Mouse (Mus musculus): ENCODE measurements around the gene Hps3.
"Not testable (repeated sequence)": the region's sequence is repeated elsewhere in the genome, so short reads cannot be mapped to it uniquely, and the experiment has no call there.

The Hps3 gene

DNA sequence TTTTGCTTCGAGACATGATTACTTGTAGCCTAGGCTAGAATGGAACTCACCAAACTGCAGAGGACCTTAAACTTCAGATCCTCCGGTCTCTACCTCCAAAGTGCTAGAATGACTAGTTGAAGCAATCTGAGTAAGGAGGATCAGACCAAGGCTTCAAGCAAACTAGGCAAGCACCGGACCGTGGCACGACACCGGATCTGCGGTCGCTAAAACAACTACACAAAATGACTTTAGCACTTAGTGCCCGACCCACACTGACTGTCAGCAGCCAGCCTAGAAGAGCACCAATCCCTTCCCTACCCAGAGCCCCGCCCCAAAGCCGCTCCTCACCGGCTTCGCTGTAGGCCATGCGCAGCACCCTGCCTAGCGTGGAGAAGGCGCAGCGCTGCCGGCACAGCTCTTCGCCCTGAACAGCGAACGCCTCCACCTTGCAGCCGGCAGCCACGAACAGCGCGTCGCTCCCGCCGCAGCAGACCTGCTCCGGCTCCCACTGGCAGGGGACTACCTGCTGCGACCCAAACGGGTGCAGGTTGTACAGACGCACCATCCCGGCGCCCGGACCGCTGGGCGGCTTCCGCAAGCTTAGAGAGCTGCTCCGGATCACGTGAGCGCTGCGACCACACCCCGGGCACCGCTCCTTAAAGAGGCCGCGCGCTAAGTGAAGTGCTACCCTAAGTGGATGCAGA is at the start of gene Hps3:
Gene Hps3 (minus strand): TSS at position 597 of the 686 bp plus-strand sequence.
- DNase-seq = peak; percentile 80

DNA sequence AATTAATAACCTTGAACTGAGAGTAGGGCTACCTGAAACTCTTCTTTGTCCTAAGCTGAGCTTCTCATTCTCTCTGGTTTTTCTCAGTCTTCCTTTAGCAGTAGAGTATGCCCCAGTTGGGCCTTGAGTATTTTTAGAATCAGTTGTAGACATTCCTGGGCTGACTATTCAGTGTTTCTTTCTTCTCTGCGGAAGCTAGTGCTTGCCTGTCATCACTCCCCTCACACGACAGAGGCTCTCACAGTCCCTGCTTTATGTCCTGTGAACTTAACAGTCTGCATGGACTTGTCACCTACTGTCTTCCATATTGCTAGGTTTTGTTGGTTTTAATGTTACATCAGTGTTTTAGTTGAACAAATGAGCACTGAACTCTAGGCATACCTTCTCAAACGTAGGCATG is 47.0 kb upstream of the Hps3 start:
- no peak for DNase-seq

DNA sequence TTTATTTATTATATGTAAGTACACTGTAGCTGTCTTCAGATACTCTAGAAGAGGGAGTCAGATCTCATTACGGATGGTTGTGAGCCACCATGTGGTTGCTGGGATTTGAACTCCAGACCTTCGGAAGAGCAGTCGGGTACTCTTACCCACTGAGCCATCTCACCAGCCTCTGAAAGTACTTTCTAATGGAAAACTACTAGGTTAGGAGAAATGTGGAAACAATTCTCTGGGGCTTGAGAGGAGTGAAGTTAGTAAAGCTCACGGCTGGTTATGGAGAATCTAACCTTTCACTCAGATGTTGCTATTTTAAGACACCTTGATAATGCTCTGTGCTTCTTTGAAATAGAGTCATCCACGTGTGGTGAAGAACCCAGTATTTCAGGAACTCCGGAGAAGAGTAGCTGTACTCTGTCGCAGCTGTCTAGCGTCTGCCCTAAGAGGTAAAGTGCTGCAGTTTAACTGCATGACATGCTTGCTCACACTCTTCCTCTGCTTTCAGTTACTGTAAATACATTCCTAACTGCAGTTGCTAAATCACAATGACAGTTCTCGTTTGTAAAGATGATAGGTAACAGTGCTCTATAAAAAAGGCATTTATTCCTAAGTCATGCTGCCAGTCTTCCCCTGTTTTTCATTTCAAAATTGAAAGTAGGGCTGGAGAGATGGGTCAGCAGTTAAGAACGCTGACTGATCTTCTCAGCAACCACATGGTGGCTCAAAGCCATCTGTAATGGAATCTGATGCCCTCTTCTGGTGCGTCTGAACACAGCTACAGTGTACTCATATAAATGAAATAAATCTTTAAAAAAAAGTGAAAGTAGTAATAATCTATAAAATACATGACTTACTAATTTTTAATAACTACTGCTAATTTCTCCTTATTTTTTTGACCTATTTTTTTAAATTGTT is 41.3 kb upstream of the Hps3 start:
- no peak for DNase-seq

DNA sequence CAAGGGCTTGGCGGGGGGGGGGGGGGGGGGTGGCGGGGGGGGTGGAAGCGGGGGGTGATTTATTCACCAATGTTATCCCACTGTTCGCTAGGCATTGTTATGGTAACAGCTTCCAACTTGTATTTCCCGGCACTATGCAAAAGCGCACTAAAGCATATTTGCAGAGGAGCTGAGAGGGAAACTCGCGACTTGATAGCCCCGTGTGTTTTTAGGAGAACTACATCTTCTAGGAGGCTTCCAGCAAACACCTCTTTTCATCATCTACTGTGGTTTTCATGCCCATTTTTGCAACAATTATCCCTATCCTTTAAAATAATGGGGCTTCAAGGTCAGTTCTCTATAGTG is 23.1 kb upstream of the Hps3 start:
- DNase-seq = no peak

DNA sequence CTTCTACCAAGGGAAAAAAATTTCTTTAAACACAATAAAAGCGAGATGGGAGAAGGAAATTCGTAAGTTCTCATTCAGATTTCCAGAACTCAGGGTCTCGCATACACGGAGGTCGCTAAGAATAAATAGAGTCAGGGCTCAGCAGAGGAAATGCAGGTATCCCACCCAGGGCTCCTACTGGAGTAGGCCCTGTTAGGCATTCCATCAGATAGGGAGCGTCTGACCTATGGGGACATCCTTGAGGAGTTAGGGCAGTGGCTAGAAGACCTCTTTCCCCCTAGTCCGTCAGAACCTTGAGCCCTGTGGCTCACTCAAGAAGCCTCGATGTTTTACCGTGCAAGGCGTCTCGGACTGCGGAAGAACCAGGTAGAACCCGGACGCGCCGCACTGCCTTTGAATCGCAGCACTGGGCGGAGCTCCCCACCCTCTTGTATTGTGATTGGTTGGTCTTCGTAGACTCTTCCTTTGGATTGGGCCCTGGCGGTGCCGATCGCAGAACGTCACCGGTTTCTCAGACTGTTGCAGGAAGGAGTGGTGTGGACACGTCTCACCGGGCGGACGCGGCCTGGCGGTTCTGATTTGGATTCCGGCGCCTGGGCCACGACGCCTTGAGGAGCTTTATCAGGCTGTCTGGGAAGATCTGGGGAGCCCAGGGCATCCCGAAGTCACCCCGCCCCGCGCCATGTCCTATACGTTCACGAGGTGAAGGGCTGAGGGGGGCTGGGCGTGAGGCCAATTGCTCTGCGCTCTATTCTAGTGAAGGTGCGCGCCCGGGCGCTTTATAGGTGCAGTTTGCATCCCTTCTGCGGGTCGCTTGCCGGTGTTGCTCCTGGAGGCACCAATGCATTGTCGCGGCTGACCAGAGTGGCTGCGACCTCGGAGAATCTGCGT is 22.4 kb upstream of the Hps3 start, which contains the start of gene Hltf:
Gene Hltf (plus strand): TSS at position 506 of the 891 bp plus-strand sequence.
- peak; percentile 94 for DNase-seq

DNA sequence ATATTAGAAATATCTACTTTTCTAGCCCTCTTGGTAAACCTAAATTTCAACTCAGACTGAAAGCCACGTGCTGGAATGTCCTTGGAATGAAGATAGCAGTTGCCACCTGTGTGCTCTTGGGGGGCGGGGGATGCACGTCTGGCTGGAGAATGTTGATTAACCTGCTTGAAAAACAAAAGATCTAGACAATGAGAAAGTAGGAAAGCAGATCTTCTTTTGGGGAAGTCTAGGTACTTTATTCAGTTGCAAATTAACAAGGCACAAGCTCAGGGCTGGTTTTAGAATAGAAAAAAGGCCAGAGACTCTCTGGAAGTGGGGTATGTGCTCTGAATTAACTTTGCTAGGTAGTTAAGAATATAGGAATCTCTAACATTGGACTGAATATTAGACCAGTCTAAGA is 9.6 kb upstream of the Hps3 start:
- DNase-seq = not testable (repeated sequence)

DNA sequence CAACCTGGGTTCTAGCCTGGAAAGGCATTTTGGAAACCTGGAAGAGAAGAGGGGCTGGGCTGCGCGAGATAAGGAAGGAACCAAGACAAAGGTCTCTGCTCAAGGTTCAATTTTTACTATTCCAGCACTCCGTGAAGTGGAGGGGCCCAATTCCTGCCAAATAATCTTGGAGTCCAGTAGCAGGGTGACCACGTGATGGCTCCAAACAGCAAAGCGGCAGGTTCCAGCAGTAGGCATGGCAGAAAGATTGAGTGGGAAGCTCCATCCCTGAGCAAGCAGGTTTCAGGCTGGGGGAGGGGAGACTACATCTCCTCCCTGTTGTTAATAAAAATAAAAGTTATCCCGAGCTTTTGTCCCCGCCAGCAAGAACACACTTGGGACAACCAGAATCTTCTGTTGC is 6.3 kb upstream of the Hps3 start:
- DNase-seq = not testable (repeated sequence)

DNA sequence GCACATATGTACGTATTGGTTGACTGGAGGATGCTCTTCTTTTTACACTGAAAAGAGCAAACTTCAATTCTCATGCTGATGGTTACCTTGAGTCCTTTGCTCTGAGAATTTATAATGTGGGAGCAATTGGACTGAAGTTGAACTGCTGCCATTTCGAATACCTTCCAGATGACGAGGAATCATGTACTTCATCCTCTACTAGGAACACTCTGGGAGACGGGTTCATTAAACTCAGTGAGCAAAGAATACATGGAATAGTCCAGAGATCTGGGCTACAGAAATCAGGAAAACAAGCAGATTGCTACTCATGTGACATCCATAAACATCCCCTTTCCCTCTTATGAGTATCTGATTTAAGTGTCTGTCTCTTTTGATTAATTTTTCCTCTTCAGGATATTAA is 954 bp upstream of the Hps3 start:
- no peak for DNase-seq

DNA sequence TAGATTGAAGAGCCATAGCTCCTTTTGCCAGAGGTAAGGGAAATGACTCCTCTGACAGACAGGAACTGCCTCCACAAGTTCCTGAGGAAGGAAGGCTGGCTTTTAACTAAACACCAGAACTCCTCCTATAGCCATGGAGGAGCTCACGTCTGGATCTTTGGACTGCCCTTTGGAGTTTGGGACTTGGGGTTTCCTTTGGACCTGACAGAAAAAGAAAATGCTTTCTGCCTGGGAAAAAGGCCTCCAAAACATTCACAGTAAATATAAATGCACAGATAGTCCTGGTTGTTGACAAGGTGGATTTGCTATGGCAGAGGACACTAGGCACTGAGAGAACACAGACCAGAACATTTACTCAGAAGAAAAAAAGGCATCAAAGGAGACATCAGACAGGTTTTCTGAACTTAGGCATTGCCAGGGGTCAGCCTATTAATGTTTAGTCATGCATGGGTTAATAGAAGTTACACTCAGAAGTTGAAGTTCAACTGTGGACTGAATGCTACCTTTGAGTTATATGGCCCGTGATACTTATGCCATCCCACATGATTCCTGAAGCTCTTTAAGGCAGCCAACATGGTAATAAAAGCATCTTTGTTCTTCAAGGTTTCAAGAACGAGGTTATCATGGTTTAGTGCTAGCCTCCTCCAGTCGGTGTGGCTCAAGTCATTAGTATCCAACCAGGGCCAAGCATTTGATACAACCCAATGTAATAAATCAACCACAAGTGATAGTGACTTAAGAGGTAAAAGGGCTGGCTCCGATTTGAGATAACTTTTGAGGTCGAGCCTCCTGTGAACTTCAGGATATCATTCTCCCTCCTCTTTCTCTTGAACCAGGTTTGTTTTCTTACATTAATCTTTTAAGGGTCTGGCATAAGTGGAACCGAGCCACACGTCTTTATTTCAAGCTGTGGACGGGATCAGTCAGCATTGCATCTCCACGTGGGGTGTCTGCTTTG is 1.1 kb downstream of the Hps3 start:
- no peak for DNase-seq

DNA sequence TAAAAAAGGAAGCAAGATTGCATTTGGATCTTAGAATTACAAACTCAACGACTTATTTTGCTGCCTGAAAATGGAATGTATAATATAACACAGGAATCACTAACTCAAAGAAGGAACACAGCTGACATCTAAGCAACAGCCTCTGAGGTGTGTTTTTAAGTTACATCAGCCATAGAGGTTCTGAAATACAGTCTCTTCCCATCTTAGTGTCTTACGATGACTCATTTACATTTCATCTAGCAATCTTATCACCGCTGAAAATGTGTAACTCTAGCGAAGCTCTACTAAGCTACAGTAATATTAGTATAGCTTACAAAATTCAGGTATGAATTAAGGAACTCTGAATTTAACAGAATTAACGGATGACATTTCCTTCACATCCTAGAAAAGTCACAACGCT is 4.3 kb downstream of the Hps3 start:
- DNase-seq = no peak

DNA sequence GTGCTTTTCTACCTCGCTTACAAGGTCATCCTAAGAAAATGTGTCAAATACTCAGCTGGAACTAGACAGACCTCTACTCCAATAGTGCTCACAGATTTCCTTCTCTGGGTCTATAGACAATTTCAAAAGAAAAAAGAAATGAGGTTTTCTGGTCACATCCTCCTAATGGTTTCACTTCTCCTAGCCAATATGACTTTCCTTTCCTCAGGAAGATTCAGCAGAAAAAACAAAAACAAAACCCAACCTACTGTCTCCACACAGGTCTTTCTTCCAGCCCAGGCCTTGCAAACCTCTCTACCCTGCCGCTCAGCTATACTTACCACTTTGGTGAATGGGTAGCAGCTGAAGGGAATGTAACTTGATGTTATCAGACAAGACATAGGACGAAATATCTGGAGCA is 6.5 kb downstream of the Hps3 start:
- no peak for DNase-seq

DNA sequence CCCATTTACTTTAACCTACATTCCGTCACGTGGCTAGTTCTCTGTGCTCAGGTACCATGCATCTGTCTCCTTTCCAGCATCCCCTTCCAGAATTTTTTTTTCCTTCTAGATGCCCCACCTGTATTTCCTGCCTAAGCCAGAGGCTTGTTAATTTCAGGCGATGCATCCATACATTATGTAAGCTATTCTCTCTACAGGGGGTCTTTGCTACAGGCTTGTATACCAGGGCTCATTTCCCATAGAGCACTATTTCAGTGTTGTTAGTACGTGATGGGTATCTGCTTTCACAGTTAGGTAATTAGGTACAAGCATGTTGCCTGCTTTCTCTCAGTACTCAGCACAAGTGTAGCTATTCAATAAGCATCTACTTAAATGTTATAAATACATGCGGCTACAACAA is 7.3 kb downstream of the Hps3 start:
- DNase-seq = no peak

DNA sequence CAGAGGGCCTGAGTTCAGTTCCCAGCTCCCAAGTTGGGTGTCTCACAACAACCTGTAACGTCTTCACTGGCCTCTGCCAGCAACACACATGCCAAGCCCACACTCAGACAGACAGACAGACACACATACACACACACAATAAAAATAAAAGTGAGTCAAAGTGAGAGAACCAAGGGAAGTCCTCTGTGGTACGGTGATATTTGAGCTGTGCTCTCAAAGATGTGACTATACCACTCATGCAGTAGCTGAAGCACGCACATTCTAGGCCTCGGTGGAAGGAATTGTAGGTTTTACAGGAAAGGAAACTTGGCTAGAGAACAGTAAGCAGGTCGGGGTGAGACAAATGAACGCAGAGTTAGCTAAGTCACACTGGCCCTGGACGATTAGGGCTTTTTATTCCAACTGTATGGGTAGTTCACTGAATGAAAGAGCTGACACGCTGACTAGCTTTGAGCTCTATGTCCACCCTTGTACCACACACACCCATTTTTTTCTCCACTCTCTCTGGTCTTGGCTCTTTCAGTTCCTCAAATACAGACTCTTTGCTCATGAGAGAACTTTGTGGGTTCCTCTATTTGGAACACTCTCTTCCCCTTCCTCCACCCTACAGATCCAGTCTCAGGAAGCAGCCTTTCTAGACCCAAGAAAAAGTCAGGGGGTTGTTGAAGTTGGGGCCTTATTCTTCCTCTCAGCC is 8.0 kb downstream of the Hps3 start:
- no peak for DNase-seq

DNA sequence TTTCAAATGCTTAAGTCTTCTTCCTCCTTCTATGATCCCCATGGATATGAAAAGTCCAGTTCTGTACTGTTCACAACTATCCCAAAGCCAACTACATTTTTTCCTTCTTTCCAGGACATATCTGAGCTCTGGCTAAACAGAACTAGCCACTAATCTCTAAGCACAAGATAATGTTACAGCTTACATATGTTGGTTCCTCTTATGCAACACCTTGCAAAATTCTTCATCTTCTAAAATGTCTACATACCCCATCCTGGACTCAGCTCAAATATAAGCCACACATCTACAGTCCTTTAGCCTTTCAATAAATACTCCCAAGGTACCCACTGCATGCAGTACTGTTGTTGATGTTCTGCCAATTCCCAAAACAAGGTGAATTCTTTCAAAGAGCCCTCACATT is 8.6 kb downstream of the Hps3 start:
- DNase-seq = no peak

DNA sequence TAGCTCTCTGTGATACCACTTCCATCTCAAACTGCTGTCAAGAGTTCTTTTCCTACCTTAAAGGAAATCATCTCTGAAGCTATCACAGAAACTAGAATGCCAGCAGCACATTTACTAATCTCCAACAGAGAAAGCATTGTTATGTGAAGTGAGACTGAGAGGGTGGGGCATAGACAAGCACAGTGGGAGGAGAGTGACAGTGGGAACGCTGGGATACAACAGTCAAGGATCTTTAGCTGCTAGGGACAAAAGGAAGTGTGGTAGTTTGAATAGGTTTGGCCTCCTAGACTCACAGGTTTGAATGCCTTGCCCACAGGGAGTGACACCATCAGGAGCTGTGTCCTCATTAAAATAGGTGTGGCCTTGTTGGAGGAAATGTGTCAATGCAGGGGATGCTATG is 11.3 kb downstream of the Hps3 start:
- no peak for DNase-seq

DNA sequence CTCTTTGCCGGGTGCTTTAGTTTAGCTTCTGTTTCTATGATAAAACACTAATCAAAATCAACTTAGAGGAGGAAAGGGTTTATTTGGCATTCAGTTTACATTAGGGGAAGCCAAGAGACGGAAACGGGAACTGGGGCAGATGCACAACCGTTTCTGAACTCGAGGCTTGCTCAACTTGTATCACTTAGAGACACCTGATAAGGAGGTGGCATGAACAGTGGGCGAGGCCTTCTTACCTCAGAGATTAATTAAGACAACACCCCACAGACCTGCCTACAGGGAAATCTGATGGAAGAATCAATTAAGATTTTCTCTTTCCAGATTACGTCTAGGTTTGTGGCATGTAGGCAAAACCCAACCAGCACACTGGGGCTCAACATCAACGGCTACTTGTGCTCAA is 17.0 kb downstream of the Hps3 start:
- no peak for DNase-seq

DNA sequence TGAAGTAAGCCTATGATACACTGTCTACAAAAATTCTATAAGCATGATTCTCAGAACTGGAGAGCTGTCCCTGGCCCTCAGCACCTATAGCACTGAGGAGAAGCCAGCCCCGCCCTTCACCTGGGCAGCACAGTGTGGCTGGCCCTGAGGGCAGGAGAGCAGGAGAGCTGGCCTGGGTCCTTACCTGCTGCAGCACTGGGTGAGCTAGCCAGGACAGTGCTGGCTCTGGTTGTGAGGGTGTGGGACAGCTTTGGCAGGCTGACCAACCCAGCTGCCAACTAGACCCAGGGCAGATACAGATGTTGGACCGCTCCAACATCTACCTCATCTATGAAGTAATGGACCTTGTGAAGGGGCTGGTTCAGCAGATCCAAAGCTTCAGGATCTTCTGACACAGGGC is 20.7 kb downstream of the Hps3 start:
- no peak for DNase-seq

DNA sequence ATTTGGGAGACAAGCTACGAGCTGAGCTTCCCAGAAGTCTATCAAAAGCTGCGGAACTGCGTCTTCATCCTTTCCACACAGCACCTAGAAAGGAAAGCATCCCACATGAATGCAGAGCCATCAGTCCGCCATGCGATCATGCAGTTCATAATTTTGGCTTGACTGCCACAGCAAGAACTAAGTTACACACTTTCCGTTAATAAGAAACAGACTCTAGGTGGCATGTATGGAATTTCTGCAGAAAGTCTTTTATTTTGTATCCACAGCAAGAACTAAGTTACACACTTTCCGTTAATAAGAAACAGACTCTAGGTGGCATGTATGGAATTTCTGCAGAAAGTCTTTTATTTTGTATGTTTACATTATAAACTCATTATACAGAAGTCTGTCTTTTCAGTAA is 24.2 kb downstream of the Hps3 start:
- DNase-seq = not testable (repeated sequence)

DNA sequence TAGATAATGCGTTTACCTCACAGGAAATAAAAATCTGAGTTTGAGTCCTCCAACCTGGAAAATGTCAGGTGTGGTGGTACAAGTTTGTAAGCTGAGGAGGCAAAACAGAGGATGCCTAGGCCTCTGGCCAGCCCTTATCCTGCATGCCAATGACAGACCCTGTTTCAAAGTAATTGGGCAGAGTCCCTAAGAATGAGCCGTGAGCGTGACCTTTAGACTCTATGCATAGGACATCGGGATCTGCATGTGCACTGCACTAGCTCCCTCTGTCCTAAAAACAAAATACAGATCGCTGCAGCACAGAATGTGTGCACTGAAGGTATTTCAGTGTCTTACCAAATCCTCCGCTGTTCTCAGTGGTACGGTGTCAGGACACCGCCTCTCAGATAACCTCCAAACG is 24.7 kb downstream of the Hps3 start:
- no peak for DNase-seq

DNA sequence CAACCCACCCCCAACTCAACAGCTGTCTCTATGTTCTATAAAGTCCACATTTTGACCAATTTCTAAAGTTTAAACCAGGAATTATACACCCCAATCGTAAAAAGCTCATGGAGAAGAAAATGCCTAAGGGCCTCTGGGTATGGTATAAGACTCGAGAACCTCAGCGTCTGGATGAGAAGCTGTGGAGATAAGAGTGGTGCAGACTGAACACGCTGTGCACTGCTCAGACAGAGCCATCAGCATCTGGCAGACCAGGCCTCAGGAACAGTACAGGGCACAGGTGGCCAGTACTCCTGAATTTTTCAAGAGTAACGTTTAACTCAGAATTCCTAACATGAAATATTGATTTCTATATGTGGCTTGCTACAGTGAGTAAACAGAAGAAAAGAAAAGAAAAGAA is 27.4 kb downstream of the Hps3 start:
- DNase-seq = no peak

DNA sequence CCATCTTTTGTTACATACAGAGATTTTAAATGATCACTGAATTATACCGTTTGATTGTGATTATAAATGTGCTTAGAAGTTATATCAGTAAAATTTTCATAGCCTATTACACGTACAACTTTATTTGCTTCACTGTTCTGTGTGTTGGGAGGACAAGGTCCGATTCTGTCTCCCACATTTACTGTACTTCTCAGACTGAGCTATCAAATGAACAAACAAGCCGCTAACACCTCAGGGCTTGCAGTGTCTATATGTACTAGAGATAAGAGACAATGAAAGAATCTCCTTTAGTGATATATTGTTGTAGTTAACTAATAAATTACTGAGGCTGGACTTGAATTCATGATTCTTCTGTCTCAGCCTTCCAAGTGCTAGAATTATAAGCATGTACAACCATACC is 27.8 kb downstream of the Hps3 start:
- DNase-seq = no peak

DNA sequence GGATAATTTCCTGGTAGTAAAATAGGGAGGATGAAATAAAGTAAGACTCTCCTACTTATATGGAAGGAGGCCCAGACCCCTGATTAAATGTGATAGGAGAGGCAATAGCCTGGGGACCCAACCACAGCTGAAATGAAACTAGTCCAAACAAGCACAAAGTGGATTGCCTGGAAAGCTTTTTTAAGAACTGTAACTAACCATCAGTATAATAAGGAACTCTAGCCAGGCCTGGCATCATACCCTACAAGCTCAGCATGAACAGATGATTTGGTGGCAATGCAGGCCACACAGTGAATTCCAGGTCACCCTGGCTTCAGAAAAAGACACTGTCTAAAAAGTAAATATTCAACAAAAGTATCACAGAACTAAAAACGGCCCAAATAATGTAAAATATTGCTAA is 29.5 kb downstream of the Hps3 start:
- DNase-seq = peak; percentile 16

Data from cerebellum, adult 11 months (tissue).